Mouse (Mus musculus) heart, embryonic 11.5 days (tissue): ENCODE measurements around the gene Gm20481. TPM values are rescaled to one million over a fixed set of nuclear protein-coding genes. Genes with fewer than 3 reads are reported as not detected.
"Not testable (repeated sequence)": the region's sequence is repeated elsewhere in the genome, so short reads cannot be mapped to it uniquely, and the experiment has no call there.

Experiments
- ATAC-seq: fragments of 200-750 bp; cut with Nextera tagmentation; replicated peaks from 2 replicates; pipeline ENCODE4 v1.8.0; 2017; ENCODE audit warnings: moderate library complexity; ENCODE audit not compliant: insufficient number of reproducible peaks, low FRiP score, low TSS enrichment
- H3K27ac ChIP-seq: fragments of 300-500 bp; sonication (generic); 2 replicates; pipeline ENCODE4 v1.5.1; 2014; ENCODE audit warnings: mild to moderate bottlenecking, low read depth, low read length
- H3K27me3 ChIP-seq: fragments of 300-500 bp; sonication (generic); 2 replicates; pipeline ENCODE4 v1.6.1; 2014; ENCODE audit warnings: mild to moderate bottlenecking, low read length, mixed read lengths; ENCODE audit not compliant: control insufficient read depth, insufficient read depth
- H3K36me3 ChIP-seq: fragments of 300-500 bp; sonication (generic); 2 replicates; pipeline ENCODE4 v1.6.1; 2014; ENCODE audit warnings: mild to moderate bottlenecking, low read length, moderate library complexity, mixed read lengths; ENCODE audit not compliant: control insufficient read depth, insufficient read depth
- H3K4me1 ChIP-seq: fragments of 300-500 bp; sonication (generic); 2 replicates; pipeline ENCODE4 v1.6.1; 2014; ENCODE audit warnings: low read length; ENCODE audit not compliant: control insufficient read depth, insufficient read depth
- H3K4me2 ChIP-seq: fragments of 300-500 bp; sonication (generic); 2 replicates; pipeline ENCODE4 v1.6.1; 2014; ENCODE audit warnings: mild to moderate bottlenecking, moderate library complexity
- H3K4me3 ChIP-seq: fragments of 300-500 bp; sonication (generic); 2 replicates; pipeline ENCODE4 v1.5.1; 2014; ENCODE audit warnings: low read depth, low read length
- H3K9ac ChIP-seq: fragments of 300-500 bp; sonication (generic); 2 replicates; pipeline ENCODE4 v1.6.1; 2014; ENCODE audit warnings: mild to moderate bottlenecking, low read depth, low read length, moderate library complexity
- H3K9me3 ChIP-seq: fragments of 300-500 bp; sonication (generic); replicated peaks from 2 replicates; pipeline ENCODE4 v1.6.1; 2016; ENCODE audit warnings: low read length; ENCODE audit not compliant: control insufficient read depth
- WGBS: fragments of 180-500 bp; shearing (Covaris S2); extraction: QIAGEN DNeasy Blood & Tissue Kit; methylation state at CpG from one replicate; pipeline ENCODE4 v1.1.7; 2014; ENCODE audit not compliant: insufficient replicate concordance; 5-methylcytosine and 5-hydroxymethylcytosine counted together
- polyA plus RNA-seq: library from polyadenylated mRNA; unstranded; fragments of >200 nt; fragmentation: Nextera tagmentation; extraction: Ambion mirVana; gene quantifications from 2 replicates; pipeline ENCODE4 v1.2.1, GENCODE M21; 2014

The Gm20481 gene
- polyA plus RNA-seq, 1 experiment from 2014 or later = not detected

GRCm38 (mm10) chr17:35000717-35001451 is 31.2 kb downstream of the Gm20481 start, which contains the start of gene Vars:
Gene Vars, plus strand, starts transcription at chr17:35000987.
- ATAC-seq = peak; percentile 87
- peak within 1 kb of the TSS; percentile 96 for H3K9ac ChIP-seq
- no peaks in the 10 kb centered on the region for H3K9me3 ChIP-seq
- H3K27me3 ChIP-seq = no peaks in the 10 kb centered on the region
- peaks cover 15% of the 10 kb centered on the region for H3K36me3 ChIP-seq
- peak within 1 kb of the TSS; percentile 98 for H3K27ac ChIP-seq
- under 1% methylated on average over 77 of the region's 83 CpGs for WGBS
- H3K4me1 ChIP-seq = peaks cover 24% of the 10 kb centered on the region
- peak within 1 kb of the TSS; percentile 94 for H3K4me3 ChIP-seq
- peak within 1 kb of the TSS; percentile 99 for H3K4me2 ChIP-seq

DNA sequence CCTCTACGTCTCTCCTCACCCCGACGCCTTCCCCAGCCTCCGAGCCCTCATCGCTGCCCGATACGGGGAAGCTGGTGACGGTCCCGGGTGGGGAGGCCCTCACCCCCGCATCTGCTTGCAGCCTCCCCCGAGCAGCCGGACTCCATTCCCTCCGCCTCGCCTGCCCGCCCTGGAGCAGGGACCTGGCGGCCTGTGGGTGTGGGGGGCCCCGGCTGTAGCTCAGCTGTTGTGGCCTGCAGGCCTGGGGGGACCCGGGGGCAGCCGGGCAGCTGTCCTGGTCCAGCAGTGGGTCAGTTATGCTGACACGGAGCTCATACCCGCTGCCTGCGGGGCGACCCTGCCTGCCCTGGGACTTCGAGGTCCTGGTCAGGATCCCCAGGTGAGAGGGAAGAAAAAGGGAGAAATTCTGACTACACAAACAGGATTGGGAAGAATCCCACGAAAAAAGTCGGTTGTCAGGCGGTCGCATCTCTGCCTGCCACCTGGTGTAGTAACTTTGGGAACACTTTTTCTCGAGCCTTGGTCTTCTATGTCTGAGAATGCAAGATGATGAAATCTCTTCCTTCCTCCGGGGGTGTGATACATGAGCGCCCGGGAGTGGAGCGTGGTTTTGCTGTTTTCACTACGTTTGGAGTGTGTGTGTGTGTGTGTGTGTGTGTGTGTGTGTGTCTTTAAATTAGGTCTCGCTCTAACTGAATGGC is 31.9 kb downstream of the Gm20481 start:
- peak overlapping the region; percentile 96 for H3K9ac ChIP-seq
- H3K27ac ChIP-seq = peak overlapping the region; percentile 98
- peaks cover 24% of the 10 kb centered on the region for H3K4me1 ChIP-seq
- no peaks in the 10 kb centered on the region for H3K27me3 ChIP-seq
- H3K36me3 ChIP-seq = peaks cover 18% of the 10 kb centered on the region
- no peaks in the 10 kb centered on the region for H3K9me3 ChIP-seq
- under 1% methylated on average over 35 of the region's 35 CpGs for WGBS
- no peak; the same call in 1 of the 2 replicates for ATAC-seq
- H3K4me3 ChIP-seq = peak overlapping the region; percentile 94
- peak overlapping the region; percentile 99 for H3K4me2 ChIP-seq

DNA sequence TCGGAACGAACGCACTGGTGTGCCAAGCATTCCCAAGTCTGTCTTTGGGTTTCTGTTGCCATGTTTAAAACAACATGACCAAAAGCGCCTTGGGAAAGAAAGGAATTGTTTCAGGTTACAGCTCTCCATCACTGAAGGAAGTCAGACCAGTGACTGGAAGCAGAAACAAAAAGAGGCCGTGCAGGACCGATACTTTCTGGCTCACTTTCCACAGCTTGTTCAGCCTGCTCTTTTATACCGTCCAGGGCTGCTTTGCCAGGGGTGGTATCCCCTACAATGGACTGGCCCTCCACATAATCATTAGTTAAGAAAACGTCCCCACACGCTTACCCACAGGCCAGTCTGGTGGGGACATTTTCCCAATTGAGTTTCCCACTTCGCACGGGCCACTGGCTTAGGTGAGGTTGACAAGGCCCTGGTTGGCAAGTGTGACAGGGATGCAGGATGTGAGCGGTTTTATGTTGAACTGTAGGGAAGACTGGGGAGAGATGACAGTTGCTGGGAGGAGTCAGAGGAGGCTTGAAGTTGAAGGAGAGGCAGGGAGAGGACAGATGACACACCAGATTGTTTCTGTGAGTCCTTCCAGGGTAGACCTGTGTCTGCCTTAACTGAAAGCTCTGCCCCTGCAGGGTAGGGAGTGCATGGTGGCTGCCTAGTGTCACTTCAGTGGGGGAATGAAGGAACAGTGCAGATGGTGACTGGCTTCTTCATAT is 32.6 kb downstream of the Gm20481 start:
- 10% methylated on average over 12 of the region's 12 CpGs for WGBS
- Histone ChIP-seq H3K9ac (peak overlapping the region; percentile 96), H3K27me3 (no peaks in the 10 kb centered on the region), H3K4me1 (peaks cover 20% of the 10 kb centered on the region), H3K4me2 (peak overlapping the region; percentile 99), H3K9me3 (no peaks in the 10 kb centered on the region), H3K36me3 (peaks cover 20% of the 10 kb centered on the region), H3K27ac (0 out of 2 replicates have a peak overlapping the region, but pooled peaks have one; percentile 32), H3K4me3 (peak overlapping the region; percentile 94)
- no peak for ATAC-seq

GRCm38 (mm10) chr17:35003022-35003838 is 33.5 kb downstream of the Gm20481 start:
- WGBS = 70% methylated on average over 9 of the region's 9 CpGs
- Histone ChIP-seq H3K36me3 (peaks cover 27% of the 10 kb centered on the region), H3K4me1 (peaks cover 20% of the 10 kb centered on the region), H3K9me3 (no peaks in the 10 kb centered on the region), H3K27ac (no peak overlapping the region), H3K4me3 (peak overlapping the region; percentile 94), H3K4me2 (peak overlapping the region; percentile 99), H3K9ac (peak overlapping the region; percentile 96; the same call in 1 of the 2 replicates), H3K27me3 (no peaks in the 10 kb centered on the region)
- no peak for ATAC-seq

- Histone ChIP-seq H3K9me3 (no peaks in the 10 kb centered on the region), H3K4me1 (peaks cover 20% of the 10 kb centered on the region), H3K36me3 (peaks cover 26% of the 10 kb centered on the region), H3K27me3 (no peaks in the 10 kb centered on the region), H3K4me2 (no peak overlapping the region), H3K9ac (no peak overlapping the region), H3K27ac (no peak overlapping the region), H3K4me3 (no peak overlapping the region)
- WGBS = 90% methylated on average over 17 of the region's 17 CpGs
- no peak for ATAC-seq
These were observed 34.5 kb downstream of the Gm20481 start for GRCm38 (mm10) chr17:35004075-35004717.

DNA sequence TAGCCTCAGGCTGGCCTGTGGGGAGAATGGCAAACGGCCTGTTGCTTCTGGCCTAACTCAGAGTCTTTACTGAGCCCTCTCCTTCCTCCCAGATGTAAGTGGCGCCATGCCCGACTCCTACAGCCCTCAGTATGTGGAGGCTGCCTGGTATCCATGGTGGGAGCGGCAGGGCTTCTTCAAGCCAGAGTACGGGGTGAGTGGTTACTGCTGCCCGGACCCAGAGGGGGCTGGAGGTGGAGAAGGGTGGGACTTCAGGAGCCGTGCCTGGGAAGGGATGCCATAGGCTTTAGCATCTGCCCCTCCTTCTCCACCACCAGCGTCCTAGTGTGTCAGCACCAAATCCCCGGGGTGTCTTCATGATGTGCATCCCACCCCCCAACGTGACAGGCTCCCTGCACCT is 35.4 kb downstream of the Gm20481 start:
- no peak overlapping the region for H3K9ac ChIP-seq
- H3K4me3 ChIP-seq = no peak overlapping the region
- peaks cover 15% of the 10 kb centered on the region for H3K4me1 ChIP-seq
- peaks cover 29% of the 10 kb centered on the region for H3K36me3 ChIP-seq
- no peak for ATAC-seq
- H3K27me3 ChIP-seq = no peaks in the 10 kb centered on the region
- no peak overlapping the region for H3K27ac ChIP-seq
- WGBS = 95% methylated on average over 10 of the region's 10 CpGs
- no peaks in the 10 kb centered on the region for H3K9me3 ChIP-seq
- no peak overlapping the region for H3K4me2 ChIP-seq

DNA sequence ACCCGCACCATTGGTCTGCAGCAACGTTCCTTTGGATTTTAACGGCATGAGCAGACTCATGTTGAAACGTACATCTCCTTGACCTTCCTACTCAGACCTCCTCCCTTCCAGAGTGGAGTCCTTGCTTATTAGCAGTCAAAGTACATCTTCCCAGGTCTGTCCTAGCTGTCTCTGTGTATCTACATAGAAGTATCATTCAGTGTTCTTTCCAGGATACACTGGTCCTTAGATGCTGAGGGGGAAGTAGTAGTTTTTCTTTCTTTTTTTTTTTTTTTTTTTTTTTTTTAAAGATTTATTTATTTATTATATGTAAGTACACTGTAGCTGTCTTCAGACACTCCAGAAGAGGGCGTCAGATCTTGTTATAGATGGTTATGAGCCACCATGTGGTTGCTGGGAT is 36.2 kb downstream of the Gm20481 start:
- H3K9ac ChIP-seq, ATAC-seq, H3K9me3 ChIP-seq, H3K27me3 ChIP-seq, H3K4me2 ChIP-seq, H3K4me3 ChIP-seq, H3K27ac ChIP-seq: not testable (repeated sequence)
- Histone ChIP-seq H3K36me3 (peaks cover 36% of the 10 kb centered on the region), H3K4me1 (peaks cover 15% of the 10 kb centered on the region)
- WGBS = 100% methylated on average over 4 of the region's 5 CpGs
